Mouse (Mus musculus) spleen, adult 2 months (tissue): ENCODE results near the gene Sorcs3. TPM values are rescaled to one million over a fixed set of nuclear protein-coding genes. Genes with fewer than 3 reads are reported as not detected.

ENCODE experiments used
- DNase-seq, 2 experiments: peaks; one replicate each; pipeline versions ENCODE4 v3.0.0 to v3.0.0-alpha.2; 2012 to 2021; ENCODE audit warnings: low spot score in 2 of 2, low read depth in 1 of 2
- H3K27ac ChIP-seq: fragments of 200-500 bp; 2 replicates; pipeline ENCODE4 v1.5.1; 2012; ENCODE audit warnings: low read length, inconsistent platforms; ENCODE audit not compliant: insufficient read depth
- H3K27me3 ChIP-seq: fragments of 200-500 bp; 2 replicates; pipeline ENCODE4 v1.6.1; 2012; ENCODE audit warnings: mild to moderate bottlenecking, moderate library complexity, low read length, inconsistent platforms; ENCODE audit not compliant: control insufficient read depth, insufficient read depth
- H3K36me3 ChIP-seq: fragments of 200-500 bp; 2 replicates; pipeline ENCODE4 v1.6.1; 2012; ENCODE audit warnings: mild to moderate bottlenecking, low read length, inconsistent platforms; ENCODE audit not compliant: control insufficient read depth, insufficient read depth
- H3K4me1 ChIP-seq: fragments of 200-500 bp; 2 replicates; pipeline ENCODE4 v1.6.1; 2011; ENCODE audit warnings: inconsistent platforms; ENCODE audit not compliant: control insufficient read depth, insufficient read depth, insufficient read length
- H3K4me3 ChIP-seq: fragments of 200-500 bp; 2 replicates; pipeline ENCODE4 v1.5.1; 2011; ENCODE audit warnings: mild to moderate bottlenecking, inconsistent platforms; ENCODE audit not compliant: insufficient read depth, insufficient read length; ENCODE audit errors: extremely low read depth
- CTCF ChIP-seq: fragments of 200-500 bp; IDR thresholded peaks from 2 replicates; pipeline ENCODE4 v1.5.1; 2011; ENCODE audit warnings: mild to moderate bottlenecking, inconsistent platforms; ENCODE audit not compliant: insufficient read depth, insufficient read length, insufficient replicate concordance; ENCODE audit errors: extremely low read depth
- POLR2A ChIP-seq: fragments of 200-500 bp; IDR thresholded peaks from 2 replicates; pipeline ENCODE4 v1.6.1; 2011; ENCODE audit warnings: low read depth, low read length, inconsistent platforms
- WGBS: fragments of 180-500 bp; shearing (Covaris S2); methylation state at CpG from one replicate; pipeline ENCODE4 v1.1.7; 2018; 5-methylcytosine and 5-hydroxymethylcytosine counted together
- polyA plus RNA-seq: library from polyadenylated mRNA; depleted of rRNA; stranded (reverse); fragments of >200 nt; gene quantifications from 2 replicates; pipeline ENCODE4 v1.2.3, GENCODE M21; 2012

Sorcs3 gene
- polyA plus RNA-seq, 1 experiment = not detected

- DNase-seq = no peak
- TF ChIP-seq POLR2A (no peak), CTCF (no peak)
- Histone ChIP-seq H3K27me3 (no peaks in the 10 kb centered on the region), H3K4me1 (no peaks in the 10 kb centered on the region), H3K36me3 (no peaks in the 10 kb centered on the region), H3K4me3 (no peak overlapping the region), H3K27ac (no peak overlapping the region)
- 87% methylated on average over 6 of the region's 6 CpGs for WGBS
These were observed 520.1 kb downstream of the Sorcs3 start for GRCm38 (mm10) chr19:48725851-48726419.

GRCm38 (mm10) chr19:48727048-48727447 is 521.2 kb downstream of the Sorcs3 start:
- no peaks in the 10 kb centered on the region for H3K36me3 ChIP-seq
- H3K27me3 ChIP-seq = no peaks in the 10 kb centered on the region
- no peak overlapping the region for H3K27ac ChIP-seq
- WGBS = 88% methylated on average over 3 of the region's 3 CpGs
- H3K4me1 ChIP-seq = no peaks in the 10 kb centered on the region
- no peak overlapping the region for H3K4me3 ChIP-seq
- TF ChIP-seq POLR2A = no peak
- TF ChIP-seq CTCF = no peak
- DNase-seq = no peak

GRCm38 (mm10) chr19:48727601-48728000 is 521.8 kb downstream of the Sorcs3 start:
- 87% methylated on average over 5 of the region's 5 CpGs for WGBS
- no peak for DNase-seq

GRCm38 (mm10) chr19:48731731-48732130 is 525.9 kb downstream of the Sorcs3 start:
- TF ChIP-seq POLR2A = no peak
- TF ChIP-seq CTCF = no peak
- no peak for DNase-seq
- WGBS = 90% methylated on average over 10 of the region's 10 CpGs

More at GRCm38 (mm10) chr19:48727601-48728000, 521.8 kb downstream of the Sorcs3 start:
- no peaks in the 10 kb centered on the region for H3K4me1 ChIP-seq
- no peaks in the 10 kb centered on the region for H3K36me3 ChIP-seq
- H3K27ac ChIP-seq = no peak overlapping the region
- H3K27me3 ChIP-seq = no peaks in the 10 kb centered on the region
- TF ChIP-seq CTCF (no peak), POLR2A (no peak)
- no peak overlapping the region for H3K4me3 ChIP-seq

GRCm38 (mm10) chr19:48734370-48734769 is 528.5 kb downstream of the Sorcs3 start:
- TF ChIP-seq POLR2A (no peak), CTCF (no peak)
- WGBS = 75% methylated on average over 4 of the region's 4 CpGs

More at GRCm38 (mm10) chr19:48731731-48732130, 525.9 kb downstream of the Sorcs3 start:
- H3K4me3 ChIP-seq = no peak overlapping the region
- no peaks in the 10 kb centered on the region for H3K36me3 ChIP-seq
- H3K27me3 ChIP-seq = no peaks in the 10 kb centered on the region
- H3K27ac ChIP-seq = no peak overlapping the region
- H3K4me1 ChIP-seq = no peaks in the 10 kb centered on the region

GRCm38 (mm10) chr19:48737554-48737953 is 531.7 kb downstream of the Sorcs3 start:
- no peak overlapping the region for H3K4me3 ChIP-seq
- TF ChIP-seq POLR2A (no peak), CTCF (no peak)
- no peak for DNase-seq
- no peaks in the 10 kb centered on the region for H3K36me3 ChIP-seq
- H3K27ac ChIP-seq = no peak overlapping the region
- H3K27me3 ChIP-seq = no peaks in the 10 kb centered on the region
- H3K4me1 ChIP-seq = no peaks in the 10 kb centered on the region
- 62% methylated on average over 2 of the region's 2 CpGs for WGBS

More at GRCm38 (mm10) chr19:48734370-48734769, 528.5 kb downstream of the Sorcs3 start:
- Histone ChIP-seq H3K4me3 (no peak overlapping the region), H3K27me3 (no peaks in the 10 kb centered on the region), H3K27ac (no peak overlapping the region), H3K36me3 (no peaks in the 10 kb centered on the region), H3K4me1 (no peaks in the 10 kb centered on the region)
- DNase-seq = no peak

- H3K27me3 ChIP-seq = no peaks in the 10 kb centered on the region
- no peak overlapping the region for H3K4me3 ChIP-seq
- no peak for DNase-seq
- no peak overlapping the region for H3K27ac ChIP-seq
- no peaks in the 10 kb centered on the region for H3K4me1 ChIP-seq
- WGBS = 89% methylated on average over 9 of the region's 9 CpGs
- no peaks in the 10 kb centered on the region for H3K36me3 ChIP-seq
- TF ChIP-seq CTCF (no peak), POLR2A (no peak)
These were observed 549.3 kb downstream of the Sorcs3 start for GRCm38 (mm10) chr19:48755156-48755555.
